23 mouse cellular contexts compared by ENCODE assay signal in the genomic region with DNA sequence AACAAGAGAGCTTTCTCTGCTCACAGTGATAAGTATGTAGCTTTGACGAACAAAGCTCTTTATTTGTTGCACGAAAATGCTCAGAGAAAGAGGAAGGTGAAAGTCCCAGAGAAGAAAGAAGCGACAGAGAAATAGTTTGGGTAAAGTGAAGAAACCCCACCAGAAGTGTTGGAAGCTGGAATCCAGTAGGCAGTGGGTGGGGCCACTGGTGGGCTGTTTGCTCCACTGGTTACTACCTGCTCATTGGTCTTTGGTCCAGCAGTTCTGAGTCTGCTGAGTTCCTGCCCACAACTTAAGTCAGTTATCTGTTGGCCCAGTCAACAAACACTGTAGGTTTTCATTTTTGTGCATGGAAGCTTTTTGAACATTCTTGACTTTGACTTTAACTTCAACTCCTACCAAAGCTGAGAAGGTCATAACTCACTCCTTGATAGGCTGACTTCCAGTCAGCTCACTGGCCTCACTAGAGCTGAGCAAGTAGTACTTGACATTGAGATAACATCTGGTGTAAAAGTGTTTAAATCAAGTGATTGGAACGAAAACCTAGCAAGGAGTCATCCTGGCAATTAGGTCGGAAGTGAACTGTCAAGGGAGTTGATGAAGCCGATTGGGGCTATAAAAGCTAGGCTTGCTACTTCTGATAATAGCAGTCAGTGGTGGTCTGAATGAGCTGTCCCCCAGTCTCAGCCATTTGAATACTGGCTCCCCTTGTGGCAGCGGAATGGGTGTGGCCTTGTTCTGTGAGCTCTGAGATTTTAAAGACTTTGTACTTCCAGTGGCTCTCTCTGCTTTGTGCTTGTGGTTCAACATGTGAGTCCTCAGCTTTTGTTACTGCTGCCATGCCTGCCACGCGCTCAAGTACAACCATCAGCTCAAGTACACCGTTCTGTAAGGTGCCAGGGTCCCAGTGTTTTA.
A peak's percentile ranks its signal among the peaks of the same experiment; 100 is the strongest.
DNase-seq lines count a peak whose midpoint lies in the region; ATAC-seq and TF ChIP-seq lines count a peak whose summit lies in the region.
"Had no signal": no experiment of that assay in that cellular context is flagged by ENCODE, and none has a peak within 500 bp of the region (broad histone marks: within the 10 kb centered on the region; RNA-seq: fewer than 3 reads in every experiment).

No protein-coding gene starts in this region.

- no peaks in the 10 kb centered on the region for H3K4me1 ChIP-seq in kidney, embryonic 14.5 days (ENCODE audit: control insufficient read depth, insufficient read depth, low read length)
- H3K4me1 ChIP-seq in midbrain, embryonic 11.5 days (ENCODE audit: control insufficient read depth, insufficient read depth, low read length): no peaks in the 10 kb centered on the region
- no peaks in the 10 kb centered on the region for H3K4me1 ChIP-seq in midbrain, postnatal 0 days (ENCODE audit: insufficient read depth, low read length)
- no peaks in the 10 kb centered on the region for H3K4me1 ChIP-seq in intestine, embryonic 15.5 days (replicated peaks)
- H3K4me1 ChIP-seq: embryonic facial prominence, embryonic 13.5 days; forebrain, embryonic 12.5 days; heart, embryonic 15.5 days; hindbrain, embryonic 10.5 days had no signal

- no peaks in the 10 kb centered on the region for H3K36me3 ChIP-seq in kidney, embryonic 14.5 days (ENCODE audit: control insufficient read depth, insufficient read depth, low read length)
- H3K36me3 ChIP-seq in midbrain, embryonic 11.5 days (ENCODE audit: control insufficient read depth, insufficient read depth, low read length): no peaks in the 10 kb centered on the region
- H3K36me3 ChIP-seq in midbrain, postnatal 0 days (ENCODE audit: insufficient read depth, low read length): no peaks in the 10 kb centered on the region
- no peaks in the 10 kb centered on the region for H3K36me3 ChIP-seq in intestine, embryonic 15.5 days
- H3K36me3 ChIP-seq: embryonic facial prominence, embryonic 13.5 days; forebrain, embryonic 12.5 days; heart, embryonic 15.5 days; hindbrain, embryonic 10.5 days had no signal

- DNase-seq in kidney, postnatal 10 days: no peak
- peak; percentile 73 for DNase-seq in midbrain, embryonic 11.5 days (ENCODE audit: low spot score, missing footprints)
- no peak for DNase-seq in midbrain, postnatal 0 days (ENCODE audit: low spot score)
- no peak for DNase-seq in lung, postnatal 25 days (ENCODE audit: low spot score)
- DNase-seq in gastrocnemius, adult 18-20 months (ENCODE audit: low spot score): no peak
- DNase-seq: adrenal gland, postnatal 14 days; cerebellum, adult 11-12 months; cerebellum, adult 9-10 months; cerebellum, postnatal 25 days; gastrocnemius, adult 2 months; gastrocnemius, postnatal 25 days had no signal

- no peak overlapping the region for H3K9ac ChIP-seq in kidney, embryonic 14.5 days (ENCODE audit: low read depth, low read length)
- no peak overlapping the region for H3K9ac ChIP-seq in midbrain, embryonic 11.5 days (ENCODE audit: low read length)
- no peak overlapping the region for H3K9ac ChIP-seq in midbrain, postnatal 0 days (replicated peaks; ENCODE audit: low read length, poor library complexity, severe bottlenecking)
- H3K9ac ChIP-seq in intestine, embryonic 15.5 days: no peak overlapping the region
- H3K9ac ChIP-seq: embryonic facial prominence, embryonic 13.5 days; forebrain, embryonic 12.5 days; heart, embryonic 15.5 days; hindbrain, embryonic 14.5 days had no signal

- TF ChIP-seq CTCF in midbrain, postnatal 0 days (IDR thresholded peaks at IDR 0.05): no peak

- no peaks in the 10 kb centered on the region for H3K9me3 ChIP-seq in kidney, embryonic 14.5 days (ENCODE audit: control insufficient read depth, low read length)
- no peaks in the 10 kb centered on the region for H3K9me3 ChIP-seq in midbrain, embryonic 11.5 days (ENCODE audit: control insufficient read depth, low read length)
- H3K9me3 ChIP-seq in midbrain, postnatal 0 days (ENCODE audit: low read length): no peaks in the 10 kb centered on the region
- no peaks in the 10 kb centered on the region for H3K9me3 ChIP-seq in intestine, embryonic 15.5 days
- H3K9me3 ChIP-seq: embryonic facial prominence, embryonic 13.5 days; forebrain, embryonic 12.5 days; G1E; heart, embryonic 15.5 days; hindbrain, embryonic 10.5 days had no signal

- H3K27me3 ChIP-seq in kidney, embryonic 14.5 days (ENCODE audit: control insufficient read depth, insufficient read depth, low read length): no peaks in the 10 kb centered on the region
- H3K27me3 ChIP-seq in midbrain, embryonic 11.5 days (ENCODE audit: control insufficient read depth, insufficient read depth, low read length): no peaks in the 10 kb centered on the region
- H3K27me3 ChIP-seq in midbrain, postnatal 0 days (ENCODE audit: insufficient read depth, low read length): no peaks in the 10 kb centered on the region
- no peaks in the 10 kb centered on the region for H3K27me3 ChIP-seq in intestine, embryonic 15.5 days (replicated peaks)
- H3K27me3 ChIP-seq: CH12.LX; embryonic facial prominence, embryonic 13.5 days; forebrain, embryonic 12.5 days; heart, embryonic 15.5 days had no signal

- peak; percentile 52; the same call in 1 of the 2 replicates for ATAC-seq in kidney, embryonic 14.5 days (ENCODE audit: low FRiP score, low TSS enrichment)
- ATAC-seq in midbrain, embryonic 11.5 days (ENCODE audit: low FRiP score): no peak
- ATAC-seq in midbrain, postnatal 0 days (ENCODE audit: low FRiP score): no peak
- peak; percentile 75 for ATAC-seq in intestine, embryonic 15.5 days
- ATAC-seq: activated CD4-positive, CD25-positive, alpha-beta regulatory T cell, adult 4 months; forebrain, embryonic 16.5 days had no signal

- no peak overlapping the region for H3K4me3 ChIP-seq in kidney, embryonic 14.5 days (ENCODE audit: low read length)
- H3K4me3 ChIP-seq in midbrain, embryonic 11.5 days (ENCODE audit: low read depth, low read length): no peak overlapping the region
- no peak overlapping the region for H3K4me3 ChIP-seq in midbrain, postnatal 0 days (ENCODE audit: low read depth, low read length)
- H3K4me3 ChIP-seq in intestine, embryonic 15.5 days (replicated peaks): no peak overlapping the region
- H3K4me3 ChIP-seq: embryonic facial prominence, embryonic 13.5 days; forebrain, embryonic 12.5 days; gastrocnemius, adult 2 months; heart, embryonic 15.5 days; hindbrain, embryonic 10.5 days had no signal

- H3K4me2 ChIP-seq in kidney, embryonic 14.5 days (replicated peaks; ENCODE audit: low read depth, low read length): no peak overlapping the region
- H3K4me2 ChIP-seq in midbrain, embryonic 11.5 days: no peak overlapping the region
- H3K4me2 ChIP-seq in midbrain, postnatal 0 days (ENCODE audit: low read depth, low read length, poor library complexity, severe bottlenecking): no peak overlapping the region
- no peak overlapping the region for H3K4me2 ChIP-seq in intestine, embryonic 15.5 days (replicated peaks)
- H3K4me2 ChIP-seq: embryonic facial prominence, embryonic 13.5 days; forebrain, embryonic 12.5 days; heart, embryonic 11.5 days; heart, embryonic 15.5 days; hindbrain, embryonic 14.5 days had no signal

- WGBS in kidney, embryonic 14.5 days: 66% methylated on average over 10 of the region's 10 CpGs
- 93% methylated on average over 10 of the region's 10 CpGs for WGBS in midbrain, embryonic 11.5 days
- 91% methylated on average over 10 of the region's 10 CpGs for WGBS in midbrain, postnatal 0 days
- 75% methylated on average over 10 of the region's 10 CpGs for WGBS in intestine, embryonic 15.5 days

- no peak overlapping the region for H3K27ac ChIP-seq in kidney, embryonic 14.5 days (ENCODE audit: low read depth, low read length)
- H3K27ac ChIP-seq in midbrain, embryonic 11.5 days (ENCODE audit: low read depth, low read length): no peak overlapping the region
- H3K27ac ChIP-seq in midbrain, postnatal 0 days (ENCODE audit: low read depth, low read length): no peak overlapping the region
- H3K27ac ChIP-seq in intestine, embryonic 15.5 days: no peak overlapping the region
- H3K27ac ChIP-seq: embryonic facial prominence, embryonic 13.5 days; forebrain, embryonic 12.5 days; gastrocnemius, adult 2 months; heart, embryonic 15.5 days; hindbrain, embryonic 10.5 days; hindbrain, embryonic 14.5 days had no signal

Comparison
In these comparisons a context has a peak if more than half of its experiments do, and no peak if none do; other contexts are left out.
1. ATAC-seq: peak in kidney, embryonic 14.5 days (single experiment) and intestine, embryonic 15.5 days (single experiment); none in midbrain, embryonic 11.5 days (single experiment) and midbrain, postnatal 0 days (single experiment).